Mouse (Mus musculus) MEL (cell line): ENCODE data around the gene Maml2.

Experiments
- CTCF ChIP-seq, 3 experiments: IDR thresholded peaks in 2 of 3; conservative IDR thresholded peaks in 1 of 3; 2 replicates each; pipeline ENCODE4 v1.5.1; 2011 to 2012; ENCODE audit warnings: low read length in 3 of 3, low read depth in 2 of 3, mild to moderate bottlenecking in 2 of 3, improper control_type of control experiment in 1 of 3, inconsistent platforms in 1 of 3, mixed read lengths in 1 of 3, moderate library complexity in 1 of 3; ENCODE audit not compliant: control insufficient read depth in 1 of 3, insufficient read depth in 1 of 3, poor library complexity in 1 of 3, severe bottlenecking in 1 of 3
- HCFC1 ChIP-seq: IDR thresholded peaks from 2 replicates; pipeline ENCODE4 v1.6.1; 2012; ENCODE audit warnings: low read depth, mild to moderate bottlenecking, inconsistent platforms, low read length, improper control_type of control experiment, moderate library complexity

DNA sequence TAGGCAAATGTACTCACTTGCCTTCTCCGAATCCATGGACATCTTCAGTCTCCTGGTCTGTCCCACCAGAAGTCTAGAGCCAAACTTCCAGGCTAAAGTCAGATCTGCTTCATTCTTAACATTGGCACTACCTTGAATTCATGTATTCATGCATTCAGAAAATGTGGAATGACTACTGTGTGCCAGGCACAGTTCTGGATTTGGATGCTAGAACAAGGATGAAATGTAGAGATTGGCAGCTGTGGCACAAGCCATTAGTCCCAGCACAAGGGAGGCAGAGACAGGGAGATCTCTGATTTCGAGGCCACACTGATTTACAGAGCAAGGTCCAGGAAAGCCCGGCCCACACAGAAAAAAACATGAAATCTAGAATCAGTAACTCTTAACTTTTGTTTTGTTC, 327.5 kb downstream of the Maml2 start:
- TF ChIP-seq HCFC1 (no peak), CTCF (IDR thresholded peaks at IDR 0.05 in 2 of 3, conservative IDR thresholded peaks at IDR 0.05 in 1 of 3; ENCODE audit: control insufficient read depth in 1 of 3, insufficient read depth in 1 of 3, low read depth in 2 of 3, low read length in 3 of 3, poor library complexity in 1 of 3, severe bottlenecking in 1 of 3) (no peak)
